Mouse (Mus musculus): ENCODE results near the gene Tcf25. TPM values are rescaled to one million over a fixed set of nuclear protein-coding genes. Genes with fewer than 3 reads are reported as not detected.

Gene Tcf25
- total RNA-seq (2021), result 100 to 1,000 TPM; 487 TPM
- long read RNA-seq, full-length matches to known transcripts, result 496 of 617 reads
- long read RNA-seq, partial matches to known transcripts, result 46 of 617 reads
- long read RNA-seq, other reads (novel, unspliced or antisense), result 75 of 617 reads

- peak; percentile 96 to 97 for DNase-seq (ENCODE audit: low spot score in 2 of 2)
Measured at GRCm38 (mm10) chr8:123373403-123374238, at the start of gene Tcf25. Gene Tcf25 (plus strand): TSS chr8:123373753.

GRCm38 (mm10) chr8:123328552-123328951 is 45.0 kb upstream of the Tcf25 start:
- no peak for DNase-seq (ENCODE audit: low spot score in 2 of 2)

- no peak for DNase-seq (ENCODE audit: low spot score in 2 of 2)
Measured at GRCm38 (mm10) chr8:123329350-123329749, 44.2 kb upstream of the Tcf25 start.

GRCm38 (mm10) chr8:123329961-123330360 is 43.6 kb upstream of the Tcf25 start:
- DNase-seq (ENCODE audit: low spot score in 2 of 2), result no peak

GRCm38 (mm10) chr8:123330701-123331100 is 42.9 kb upstream of the Tcf25 start:
- DNase-seq (ENCODE audit: low spot score in 2 of 2), result no peak

- DNase-seq (ENCODE audit: low spot score in 2 of 2), result peak in 1 of 2 experiments; percentile 15
Measured at GRCm38 (mm10) chr8:123331301-123331700, 42.3 kb upstream of the Tcf25 start.

GRCm38 (mm10) chr8:123331810-123332209 is 41.7 kb upstream of the Tcf25 start:
- no peak for DNase-seq (ENCODE audit: low spot score in 2 of 2)

GRCm38 (mm10) chr8:123332262-123333090 is 41.1 kb upstream of the Tcf25 start, which contains the start of gene Spire2:
Gene Spire2 (plus strand): TSS chr8:123332713.
- peak; percentile 37 to 64 for DNase-seq (ENCODE audit: low spot score in 2 of 2)

GRCm38 (mm10) chr8:123333091-123333587 is 40.4 kb upstream of the Tcf25 start:
- peak in 1 of 2 experiments; percentile 15 for DNase-seq (ENCODE audit: low spot score in 2 of 2)

GRCm38 (mm10) chr8:123333864-123334263 is 39.7 kb upstream of the Tcf25 start:
- peak in 1 of 2 experiments; percentile 42 for DNase-seq (ENCODE audit: low spot score in 2 of 2)

- DNase-seq (ENCODE audit: low spot score in 2 of 2), result no peak
Measured at GRCm38 (mm10) chr8:123334467-123334866, 39.1 kb upstream of the Tcf25 start.

GRCm38 (mm10) chr8:123337475-123337874 is 36.1 kb upstream of the Tcf25 start:
- no peak for DNase-seq (ENCODE audit: low spot score in 2 of 2)

GRCm38 (mm10) chr8:123340071-123340470 is 33.5 kb upstream of the Tcf25 start:
- DNase-seq (ENCODE audit: low spot score in 2 of 2), result no peak

GRCm38 (mm10) chr8:123341040-123342015 is 32.2 kb upstream of the Tcf25 start:
- no peak for DNase-seq (ENCODE audit: low spot score in 2 of 2)

- no peak for DNase-seq (ENCODE audit: low spot score in 2 of 2)
Measured at GRCm38 (mm10) chr8:123342253-123342652, 31.3 kb upstream of the Tcf25 start.

GRCm38 (mm10) chr8:123342911-123343310 is 30.6 kb upstream of the Tcf25 start:
- DNase-seq (ENCODE audit: low spot score in 2 of 2), result no peak

GRCm38 (mm10) chr8:123343422-123343821 is 30.1 kb upstream of the Tcf25 start:
- no peak for DNase-seq (ENCODE audit: low spot score in 2 of 2)

GRCm38 (mm10) chr8:123345135-123345534 is 28.4 kb upstream of the Tcf25 start:
- no peak for DNase-seq (ENCODE audit: low spot score in 2 of 2)

- no peak for DNase-seq (ENCODE audit: low spot score in 2 of 2)
Measured at GRCm38 (mm10) chr8:123345856-123346255, 27.7 kb upstream of the Tcf25 start.

GRCm38 (mm10) chr8:123347293-123347692 is 26.3 kb upstream of the Tcf25 start:
- DNase-seq (ENCODE audit: low spot score in 2 of 2), result no peak
